Mouse (Mus musculus) liver, adult (tissue): ENCODE data around the gene Vmn1r38.
"Not testable (repeated sequence)": the region's sequence is repeated elsewhere in the genome, so short reads cannot be mapped to it uniquely, and the experiment has no call there.

Experiments
- GATA4 ChIP-seq: IDR thresholded peaks from 2 replicates; pipeline ENCODE4 v1.6.1; 2014; ENCODE audit warnings: mild to moderate bottlenecking, low read length; ENCODE audit not compliant: insufficient replicate concordance

Gene Vmn1r38

GRCm38 (mm10) chr6:66782527-66782926 lies at the start of gene Vmn1r38:
Gene Vmn1r38 (minus strand): TSS chr6:66782627.
- TF ChIP-seq GATA4, result not testable (repeated sequence)

GRCm38 (mm10) chr6:66810509-66810908 lies 28.1 kb upstream of the Vmn1r38 start, which contains the start of gene Vmn1r39:
Gene Vmn1r39 (minus strand): TSS chr6:66810609.
- no peak for TF ChIP-seq GATA4

GRCm38 (mm10) chr6:66806311-66806710 lies 23.9 kb upstream of the Vmn1r38 start:
- TF ChIP-seq GATA4, result no peak

GRCm38 (mm10) chr6:66805713-66806112 lies 23.3 kb upstream of the Vmn1r38 start:
- no peak for TF ChIP-seq GATA4

GRCm38 (mm10) chr6:66729082-66729481 lies 53.3 kb downstream of the Vmn1r38 start, which contains the start of gene Vmn1r37:
Gene Vmn1r37 (plus strand): TSS chr6:66729382.
- not testable (repeated sequence) for TF ChIP-seq GATA4
